Mouse (Mus musculus): ENCODE results near the gene Cog4.
"Not testable (repeated sequence)": the region's sequence is repeated elsewhere in the genome, so short reads cannot be mapped to it uniquely, and the experiment has no call there.

Gene Cog4

DNA sequence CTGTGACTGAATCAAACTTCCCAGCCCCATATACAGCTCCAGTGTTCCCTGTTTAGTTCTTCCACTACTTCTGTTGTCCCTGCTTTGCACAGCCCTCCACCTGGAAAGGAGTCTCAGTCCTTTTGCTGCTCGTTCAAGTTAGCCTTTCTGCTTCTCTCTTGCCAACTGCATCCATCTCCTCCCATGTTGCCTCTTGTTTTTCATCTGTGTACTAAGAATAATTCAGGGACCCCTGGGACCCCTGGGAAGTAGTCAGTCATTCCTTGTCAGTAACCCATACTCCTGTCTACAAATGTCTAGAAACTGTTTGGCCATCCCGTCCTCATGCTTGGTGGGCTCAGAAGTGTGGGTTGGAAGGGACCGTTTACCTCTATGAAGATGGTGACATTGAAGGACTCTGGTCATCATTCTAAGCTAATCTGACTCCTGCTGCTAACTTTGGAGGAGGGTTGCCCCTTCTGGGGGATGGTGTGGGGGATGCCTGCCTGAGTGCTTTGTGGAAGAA is 74.4 kb downstream of the Cog4 start:
- no peak for DNase-seq (ENCODE audit: low read depth in 2 of 2, low spot score in 2 of 2)

GRCm38 (mm10) chr8:110921492-110922230 is 75.3 kb downstream of the Cog4 start:
- DNase-seq (ENCODE audit: low read depth in 2 of 2, low spot score in 2 of 2) = no peak

GRCm38 (mm10) chr8:110925691-110926140 is 79.3 kb downstream of the Cog4 start:
- DNase-seq (ENCODE audit: low read depth in 2 of 2, low spot score in 2 of 2) = no peak

GRCm38 (mm10) chr8:110926690-110927089 is 80.3 kb downstream of the Cog4 start:
- no peak for DNase-seq (ENCODE audit: low read depth in 2 of 2, low spot score in 2 of 2)

DNA sequence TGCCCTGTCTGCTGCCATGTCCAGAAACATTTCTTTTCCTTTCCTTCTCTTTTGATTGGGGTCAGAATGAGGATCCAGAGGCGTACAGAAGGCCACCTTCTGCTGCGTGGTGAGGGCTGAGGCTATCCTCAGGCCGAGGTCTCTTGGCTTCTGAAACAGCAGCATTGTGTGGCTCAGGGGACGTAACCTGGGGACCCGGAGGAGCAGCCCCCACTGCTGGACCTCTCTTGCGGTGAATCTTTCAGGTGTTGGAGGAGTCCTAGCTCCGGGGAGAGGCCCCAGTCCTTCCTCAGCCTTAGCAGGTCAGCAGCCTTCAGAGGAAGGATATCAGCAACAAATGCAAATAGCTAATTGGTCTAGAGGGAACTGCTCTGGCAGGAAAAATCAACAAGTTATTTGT is 82.0 kb downstream of the Cog4 start:
- DNase-seq (ENCODE audit: low read depth in 2 of 2, low spot score in 2 of 2) = no peak

GRCm38 (mm10) chr8:110929066-110929465 is 82.7 kb downstream of the Cog4 start:
- DNase-seq (ENCODE audit: low read depth in 2 of 2, low spot score in 2 of 2) = no peak

- DNase-seq (ENCODE audit: low read depth in 2 of 2, low spot score in 2 of 2) = not testable (repeated sequence)
Measured at GRCm38 (mm10) chr8:110929672-110930071, 83.3 kb downstream of the Cog4 start.

GRCm38 (mm10) chr8:110931176-110931939 is 85.0 kb downstream of the Cog4 start:
- DNase-seq (ENCODE audit: low read depth in 2 of 2, low spot score in 2 of 2) = no peak
